In the genomic region with DNA sequence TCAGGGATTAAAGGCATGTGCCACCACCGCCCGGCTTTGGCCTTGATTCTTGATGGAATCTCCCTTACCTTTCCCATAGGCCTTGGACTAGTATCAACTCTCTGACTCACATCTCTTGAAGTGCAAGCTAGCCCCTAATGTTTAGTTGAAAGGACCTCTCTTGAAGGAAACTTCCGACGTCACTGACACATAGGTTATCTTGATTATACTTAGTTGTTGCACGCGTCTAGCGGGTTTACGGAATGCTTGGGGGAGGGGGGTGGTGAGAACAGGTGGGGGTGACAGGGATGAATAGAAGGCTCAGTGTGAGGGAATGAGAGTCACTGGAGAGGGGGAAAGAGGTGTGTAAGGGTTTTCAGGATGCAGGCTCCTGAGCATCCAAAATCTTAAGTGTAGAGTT, we compare ENCODE assay signal across 12 mouse cellular contexts. TPM values are rescaled to one million over a fixed set of nuclear protein-coding genes. Genes with fewer than 3 reads are reported as not detected.
DNase-seq lines count a peak whose midpoint lies in the region; ATAC-seq lines count a peak whose summit lies in the region.
"Had no signal": no experiment of that assay in that cellular context is flagged by ENCODE, and none has a peak within 500 bp of the region (broad histone marks: within the 10 kb centered on the region; RNA-seq: fewer than 3 reads in every experiment).

No protein-coding gene starts in this region.

- peaks cover 10% of the 10 kb centered on the region for H3K27me3 ChIP-seq in forebrain, embryonic 10.5 days (ENCODE audit: poor library complexity, severe bottlenecking)
- H3K27me3 ChIP-seq in forebrain, embryonic 11.5 days (ENCODE audit: control insufficient read depth, insufficient read depth, low read length): no peaks in the 10 kb centered on the region
- H3K27me3 ChIP-seq in hindbrain, embryonic 10.5 days (ENCODE audit: insufficient read depth, poor library complexity, severe bottlenecking): peaks cover 16% of the 10 kb centered on the region
- H3K27me3 ChIP-seq in hindbrain, embryonic 13.5 days: peaks cover 23% of the 10 kb centered on the region
- peaks cover 25% of the 10 kb centered on the region for H3K27me3 ChIP-seq in liver, embryonic 15.5 days
- no peaks in the 10 kb centered on the region; the same call in 1 of the 2 replicates for H3K27me3 ChIP-seq in liver, embryonic 11.5 days (replicated peaks; ENCODE audit: control insufficient read depth, insufficient read depth, low read length)
- H3K27me3 ChIP-seq: CH12.LX; intestine, embryonic 15.5 days had no signal

- H3K4me1 ChIP-seq in forebrain, embryonic 10.5 days: peaks cover 19% of the 10 kb centered on the region
- H3K4me1 ChIP-seq in forebrain, embryonic 11.5 days (replicated peaks; ENCODE audit: control insufficient read depth, insufficient read depth, low read length): peaks cover 6% of the 10 kb centered on the region
- peaks cover 18% of the 10 kb centered on the region for H3K4me1 ChIP-seq in hindbrain, embryonic 10.5 days (replicated peaks)
- peaks cover 21% of the 10 kb centered on the region for H3K4me1 ChIP-seq in hindbrain, embryonic 13.5 days (replicated peaks)
- peaks cover 25% of the 10 kb centered on the region for H3K4me1 ChIP-seq in liver, embryonic 15.5 days (replicated peaks)
- H3K4me1 ChIP-seq in liver, embryonic 11.5 days (replicated peaks; ENCODE audit: control insufficient read depth, insufficient read depth, low read length): peaks cover 8% of the 10 kb centered on the region

- no peak overlapping the region for H3K9ac ChIP-seq in forebrain, embryonic 11.5 days (ENCODE audit: low read length)
- H3K9ac ChIP-seq in hindbrain, embryonic 13.5 days: no peak overlapping the region
- H3K9ac ChIP-seq in liver, embryonic 15.5 days: no peak overlapping the region
- H3K9ac ChIP-seq in liver, embryonic 11.5 days (ENCODE audit: low read depth, low read length): no peak overlapping the region

- no peak for ATAC-seq in forebrain, embryonic 11.5 days (replicated peaks; ENCODE audit: low FRiP score)
- ATAC-seq in hindbrain, embryonic 13.5 days (ENCODE audit: low FRiP score): no peak
- no peak for ATAC-seq in liver, embryonic 15.5 days (ENCODE audit: insufficient read depth)
- no peak for ATAC-seq in liver, embryonic 11.5 days (replicated peaks; ENCODE audit: low FRiP score)

- no peak overlapping the region for H3K4me2 ChIP-seq in forebrain, embryonic 11.5 days (ENCODE audit: low read depth, low read length, severe bottlenecking)
- H3K4me2 ChIP-seq in hindbrain, embryonic 13.5 days: no peak overlapping the region
- H3K4me2 ChIP-seq in liver, embryonic 15.5 days: 0 out of 2 replicates have a peak overlapping the region, but pooled peaks have one; percentile 88
- no peak overlapping the region for H3K4me2 ChIP-seq in liver, embryonic 11.5 days

- peaks cover 29% of the 10 kb centered on the region for H3K36me3 ChIP-seq in forebrain, embryonic 10.5 days (replicated peaks)
- no peaks in the 10 kb centered on the region; the same call in 1 of the 2 replicates for H3K36me3 ChIP-seq in forebrain, embryonic 11.5 days (ENCODE audit: control insufficient read depth, insufficient read depth, low read length)
- H3K36me3 ChIP-seq in hindbrain, embryonic 10.5 days: peaks cover 28% of the 10 kb centered on the region
- peaks cover 26% of the 10 kb centered on the region for H3K36me3 ChIP-seq in hindbrain, embryonic 13.5 days
- peaks cover 19% of the 10 kb centered on the region for H3K36me3 ChIP-seq in liver, embryonic 15.5 days (replicated peaks)
- H3K36me3 ChIP-seq in liver, embryonic 11.5 days (ENCODE audit: control insufficient read depth, insufficient read depth, low read length): peaks cover 10% of the 10 kb centered on the region

- H3K9me3 ChIP-seq in forebrain, embryonic 10.5 days: no peaks in the 10 kb centered on the region
- H3K9me3 ChIP-seq in forebrain, embryonic 11.5 days (ENCODE audit: control insufficient read depth, low read length): no peaks in the 10 kb centered on the region
- H3K9me3 ChIP-seq in hindbrain, embryonic 10.5 days: no peaks in the 10 kb centered on the region
- no peaks in the 10 kb centered on the region for H3K9me3 ChIP-seq in hindbrain, embryonic 13.5 days
- H3K9me3 ChIP-seq in liver, embryonic 15.5 days (replicated peaks): no peaks in the 10 kb centered on the region
- no peaks in the 10 kb centered on the region for H3K9me3 ChIP-seq in liver, embryonic 11.5 days (ENCODE audit: control insufficient read depth, low read length)
- H3K9me3 ChIP-seq: embryonic facial prominence, embryonic 10.5 days; intestine, embryonic 15.5 days had no signal

- peak overlapping the region; percentile 84; the same call in 1 of the 2 replicates for H3K4me3 ChIP-seq in forebrain, embryonic 10.5 days
- no peak overlapping the region for H3K4me3 ChIP-seq in forebrain, embryonic 11.5 days (ENCODE audit: low read depth, low read length)
- peak overlapping the region; percentile 86; the same call in 1 of the 2 replicates for H3K4me3 ChIP-seq in hindbrain, embryonic 10.5 days
- H3K4me3 ChIP-seq in hindbrain, embryonic 13.5 days: no peak overlapping the region
- no peak overlapping the region for H3K4me3 ChIP-seq in liver, embryonic 15.5 days (replicated peaks)
- no peak overlapping the region for H3K4me3 ChIP-seq in liver, embryonic 11.5 days (ENCODE audit: low read depth, low read length)

- WGBS in forebrain, embryonic 10.5 days: 93% methylated on average over 8 of the region's 8 CpGs
- WGBS in forebrain, embryonic 11.5 days: 96% methylated on average over 8 of the region's 8 CpGs
- WGBS in hindbrain, embryonic 10.5 days: 93% methylated on average over 8 of the region's 8 CpGs
- WGBS in hindbrain, embryonic 13.5 days: 96% methylated on average over 8 of the region's 8 CpGs
- 90% methylated on average over 8 of the region's 8 CpGs for WGBS in liver, embryonic 15.5 days (ENCODE audit: insufficient replicate concordance)
- WGBS in liver, embryonic 11.5 days: 91% methylated on average over 8 of the region's 8 CpGs

- H3K27ac ChIP-seq in forebrain, embryonic 10.5 days: no peak overlapping the region
- no peak overlapping the region for H3K27ac ChIP-seq in forebrain, embryonic 11.5 days (ENCODE audit: low read depth, low read length)
- no peak overlapping the region for H3K27ac ChIP-seq in hindbrain, embryonic 10.5 days
- H3K27ac ChIP-seq in hindbrain, embryonic 13.5 days: no peak overlapping the region
- H3K27ac ChIP-seq in liver, embryonic 15.5 days (replicated peaks): no peak overlapping the region
- H3K27ac ChIP-seq in liver, embryonic 11.5 days (ENCODE audit: low read depth, low read length): no peak overlapping the region
- H3K27ac ChIP-seq: intestine, embryonic 15.5 days had no signal

- no peak for DNase-seq in forebrain, embryonic 10.5 days (ENCODE audit: extremely low spot score, low spot score)
- no peak for DNase-seq in forebrain, embryonic 11.5 days (ENCODE audit: low spot score)
- DNase-seq in hindbrain, embryonic 10.5 days (ENCODE audit: low spot score): no peak
- no peak for DNase-seq in liver, embryonic 11.5 days (ENCODE audit: low spot score)
- DNase-seq in ovary, adult 18-20 months (ENCODE audit: low spot score): no peak

RNA-seq across cellular contexts. Expression of a gene that starts 0.7 kb away (rescaled TPM):
- polyA plus RNA-seq in forebrain, embryonic 10.5 days (2016; fragmentation: Nextera tagmentation; extraction: Ambion mirVana): 101 and 102 TPM in 2 replicates
- polyA plus RNA-seq in forebrain, embryonic 11.5 days (2014; fragmentation: Nextera tagmentation; extraction: Ambion mirVana): 101 and 108 TPM in 2 replicates
- 110 and 118 TPM in 2 replicates for polyA plus RNA-seq in hindbrain, embryonic 10.5 days (2016; fragmentation: Nextera tagmentation; extraction: Ambion mirVana)
- polyA plus RNA-seq in hindbrain, embryonic 13.5 days (2015; fragmentation: Nextera tagmentation; extraction: Ambion mirVana): 167 and 169 TPM in 2 replicates
- 33.1 and 35.1 TPM in 2 replicates for polyA plus RNA-seq in liver, embryonic 15.5 days (2015; fragmentation: Nextera tagmentation; extraction: Ambion mirVana)
- 83.3 and 93.0 TPM in 2 replicates for polyA plus RNA-seq in liver, embryonic 11.5 days (2014; fragmentation: Nextera tagmentation; extraction: Ambion mirVana)

RNA-seq across cellular contexts. Expression of a gene that starts 11.3 kb away (rescaled TPM):
- 44.1 and 44.3 TPM in 2 replicates for polyA plus RNA-seq in forebrain, embryonic 10.5 days (2016; fragmentation: Nextera tagmentation; extraction: Ambion mirVana)
- 44.2 and 47.9 TPM in 2 replicates for polyA plus RNA-seq in forebrain, embryonic 11.5 days (2014; fragmentation: Nextera tagmentation; extraction: Ambion mirVana)
- polyA plus RNA-seq in hindbrain, embryonic 10.5 days (2016; fragmentation: Nextera tagmentation; extraction: Ambion mirVana): 34.5 and 39.8 TPM in 2 replicates
- 31.4 and 32.3 TPM in 2 replicates for polyA plus RNA-seq in hindbrain, embryonic 13.5 days (2015; fragmentation: Nextera tagmentation; extraction: Ambion mirVana)
- 14.7 and 16.9 TPM in 2 replicates for polyA plus RNA-seq in liver, embryonic 15.5 days (2015; fragmentation: Nextera tagmentation; extraction: Ambion mirVana)
- polyA plus RNA-seq in liver, embryonic 11.5 days (2014; fragmentation: Nextera tagmentation; extraction: Ambion mirVana): 39.7 and 42.3 TPM in 2 replicates

RNA-seq across cellular contexts. Expression of a gene that starts 39.7 kb away (rescaled TPM):
- 45.4 and 48.6 TPM in 2 replicates for polyA plus RNA-seq in forebrain, embryonic 10.5 days (2016; fragmentation: Nextera tagmentation; extraction: Ambion mirVana)
- polyA plus RNA-seq in forebrain, embryonic 11.5 days (2014; fragmentation: Nextera tagmentation; extraction: Ambion mirVana): 59.6 and 62.9 TPM in 2 replicates
- polyA plus RNA-seq in hindbrain, embryonic 10.5 days (2016; fragmentation: Nextera tagmentation; extraction: Ambion mirVana): 40.1 and 45.0 TPM in 2 replicates
- polyA plus RNA-seq in hindbrain, embryonic 13.5 days (2015; fragmentation: Nextera tagmentation; extraction: Ambion mirVana): 65.7 and 67.5 TPM in 2 replicates
- 19.4 and 20.2 TPM in 2 replicates for polyA plus RNA-seq in liver, embryonic 15.5 days (2015; fragmentation: Nextera tagmentation; extraction: Ambion mirVana)
- polyA plus RNA-seq in liver, embryonic 11.5 days (2014; fragmentation: Nextera tagmentation; extraction: Ambion mirVana): 42.2 and 44.4 TPM in 2 replicates

RNA-seq across cellular contexts. Expression of a gene that starts 45.3 kb away (rescaled TPM):
- polyA plus RNA-seq in forebrain, embryonic 10.5 days (2016; fragmentation: Nextera tagmentation; extraction: Ambion mirVana): 0.14 and 0.16 TPM in 2 replicates
- 0.25 and 0.39 TPM in 2 replicates for polyA plus RNA-seq in forebrain, embryonic 11.5 days (2014; fragmentation: Nextera tagmentation; extraction: Ambion mirVana)
- polyA plus RNA-seq in hindbrain, embryonic 10.5 days (2016; fragmentation: Nextera tagmentation; extraction: Ambion mirVana): 0.29 and 0.34 TPM in 2 replicates
- 0.13 and 0.34 TPM in 2 replicates for polyA plus RNA-seq in hindbrain, embryonic 13.5 days (2015; fragmentation: Nextera tagmentation; extraction: Ambion mirVana)
- polyA plus RNA-seq in liver, embryonic 15.5 days (2015; fragmentation: Nextera tagmentation; extraction: Ambion mirVana): not detected in 2 replicates
- polyA plus RNA-seq in liver, embryonic 11.5 days (2014; fragmentation: Nextera tagmentation; extraction: Ambion mirVana): not detected in 2 replicates
- polyA plus RNA-seq: heart, embryonic 14.5 days; intestine, embryonic 15.5 days had no signal

RNA-seq across cellular contexts. Expression of a gene that starts 56.1 kb away (rescaled TPM):
- 0.22 and 0.59 TPM in 2 replicates for polyA plus RNA-seq in forebrain, embryonic 10.5 days (2016; fragmentation: Nextera tagmentation; extraction: Ambion mirVana)
- 0.49 TPM in 1 of 2 replicates, not detected in the other for polyA plus RNA-seq in forebrain, embryonic 11.5 days (2014; fragmentation: Nextera tagmentation; extraction: Ambion mirVana)
- 0.52 and 1.1 TPM in 2 replicates for polyA plus RNA-seq in hindbrain, embryonic 10.5 days (2016; fragmentation: Nextera tagmentation; extraction: Ambion mirVana)
- polyA plus RNA-seq in hindbrain, embryonic 13.5 days (2015; fragmentation: Nextera tagmentation; extraction: Ambion mirVana): 3.5 and 4.4 TPM in 2 replicates
- polyA plus RNA-seq in liver, embryonic 15.5 days (2015; fragmentation: Nextera tagmentation; extraction: Ambion mirVana): not detected in 2 replicates
- not detected in 2 replicates for polyA plus RNA-seq in liver, embryonic 11.5 days (2014; fragmentation: Nextera tagmentation; extraction: Ambion mirVana)
- polyA plus RNA-seq: activated CD4-positive, CD25-positive, alpha-beta regulatory T cell, adult 4 months had no signal

Comparison
In these comparisons a context has a peak if more than half of its experiments do, and no peak if none do; other contexts are left out.
1. H3K4me3 ChIP-seq: peak in forebrain, embryonic 10.5 days (single experiment) and hindbrain, embryonic 10.5 days (single experiment); none in forebrain, embryonic 11.5 days (single experiment), hindbrain, embryonic 13.5 days (single experiment), liver, embryonic 15.5 days (single experiment) and liver, embryonic 11.5 days (single experiment).